Mouse (Mus musculus): ENCODE measurements at regions not wholly inside any gene's neighbourhood (a gene's known extent, or its start where the extent isn't known, plus 50 kb on each side); places are given as distances from the start of the nearest gene placed in this dataset.

DNA sequence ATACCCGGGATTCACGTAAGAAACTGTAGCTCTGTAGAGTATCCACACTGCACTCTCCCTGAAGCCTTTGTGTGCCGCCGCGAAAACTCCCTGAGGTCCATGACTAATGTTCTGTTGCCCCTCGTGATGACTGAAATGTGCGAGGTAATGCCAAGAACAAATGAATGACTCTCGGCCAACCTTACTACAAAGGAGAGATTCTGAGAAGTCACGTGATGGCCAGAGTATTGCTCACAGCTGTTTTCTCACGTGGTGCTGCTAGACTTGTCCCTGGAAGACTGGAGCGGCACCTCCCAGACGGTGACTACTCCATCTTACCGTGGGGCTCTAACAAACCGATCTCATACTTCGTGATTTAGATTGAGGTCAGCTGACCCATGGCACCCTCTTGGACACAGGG, 136.9 kb downstream of the Lrig3 start:
- TF ChIP-seq POLR2A (IDR thresholded peaks at IDR 0.05; ENCODE audit: borderline replicate concordance, extremely low read depth, insufficient read depth, insufficient read length, poor library complexity, severe bottlenecking) = no peak
- no peak for TF ChIP-seq CTCF (IDR thresholded peaks at IDR 0.05; ENCODE audit: borderline replicate concordance, extremely low read depth, insufficient read depth, insufficient read length)
